14 mouse cellular contexts compared by ENCODE assay signal in genomic region chr2:34084513-34084912, GRCm38 (mm10).
DNase-seq lines count a peak whose midpoint lies in the region; ATAC-seq and TF ChIP-seq lines count a peak whose summit lies in the region.
"Had no signal": no experiment of that assay in that cellular context is flagged by ENCODE, and none has a peak within 500 bp of the region (broad histone marks: within the 10 kb centered on the region; RNA-seq: fewer than 3 reads in every experiment).

No protein-coding gene starts in this region.

- no peaks in the 10 kb centered on the region for H3K27me3 ChIP-seq in neural tube, embryonic 13.5 days
- no peaks in the 10 kb centered on the region; the same call in 1 of the 2 replicates for H3K27me3 ChIP-seq in thymus, adult 2 months (ENCODE audit: control insufficient read depth, insufficient read depth, low read length)
- H3K27me3 ChIP-seq: lung, embryonic 15.5 days; stomach, embryonic 15.5 days had no signal

- H3K4me3 ChIP-seq in neural tube, embryonic 13.5 days, result no peak overlapping the region
- no peak overlapping the region for H3K4me3 ChIP-seq in thymus, adult 2 months (ENCODE audit: control insufficient read depth, insufficient read depth, low read length)
- H3K4me3 ChIP-seq: heart, embryonic 12.5 days; lung, embryonic 15.5 days; stomach, embryonic 15.5 days had no signal

- H3K9ac ChIP-seq in neural tube, embryonic 13.5 days, result no peak overlapping the region
- H3K9ac ChIP-seq: heart, embryonic 12.5 days; lung, embryonic 15.5 days; stomach, embryonic 15.5 days had no signal

- WGBS in neural tube, embryonic 13.5 days, result 52% methylated on average over 1 of the region's 1 CpGs
- WGBS in thymus, adult 2 months, result 94% methylated on average over 1 of the region's 1 CpGs

- no peaks in the 10 kb centered on the region for H3K36me3 ChIP-seq in neural tube, embryonic 13.5 days
- H3K36me3 ChIP-seq in thymus, adult 2 months (ENCODE audit: control insufficient read depth, insufficient read depth, low read length), result no peaks in the 10 kb centered on the region
- H3K36me3 ChIP-seq: heart, embryonic 12.5 days; lung, embryonic 15.5 days; stomach, embryonic 15.5 days had no signal

- TF ChIP-seq POLR2A in thymus, adult 2 months (IDR thresholded peaks at IDR 0.05; ENCODE audit: control insufficient read depth, extremely low read depth, insufficient read depth, low read length, poor library complexity), result no peak

- DNase-seq in right cerebral cortex, adult 18-20 months, result peak; percentile 49
- DNase-seq in right cerebral cortex, postnatal 4 days, result no peak
- DNase-seq in embryo, embryonic 10.5 days (ENCODE audit: low spot score), result peak; percentile 62
- peak; percentile 69 for DNase-seq in layer of hippocampus, adult 11-12 months (ENCODE audit: low spot score)
- DNase-seq in urinary bladder, postnatal 25 days (ENCODE audit: low spot score), result no peak
- no peak for DNase-seq in thymus, adult 2 months
- DNase-seq: adrenal gland, postnatal 10 days; cerebellum, adult 8-10 months; kidney, postnatal 14 days had no signal

- no peak overlapping the region for H3K4me2 ChIP-seq in neural tube, embryonic 13.5 days
- H3K4me2 ChIP-seq: heart, embryonic 12.5 days; lung, embryonic 15.5 days; stomach, embryonic 15.5 days had no signal

- peaks cover 40% of the 10 kb centered on the region for H3K4me1 ChIP-seq in neural tube, embryonic 13.5 days (replicated peaks)
- no peaks in the 10 kb centered on the region for H3K4me1 ChIP-seq in thymus, adult 2 months (replicated peaks; ENCODE audit: control insufficient read depth, insufficient read depth, low read length)
- H3K4me1 ChIP-seq: heart, embryonic 12.5 days; lung, embryonic 15.5 days; stomach, embryonic 15.5 days had no signal

- no peak overlapping the region for H3K27ac ChIP-seq in neural tube, embryonic 13.5 days (replicated peaks)
- no peak overlapping the region for H3K27ac ChIP-seq in thymus, adult 2 months (ENCODE audit: control insufficient read depth, insufficient read depth, low read length)
- H3K27ac ChIP-seq: lung, embryonic 15.5 days; stomach, embryonic 15.5 days had no signal

- 0 out of 2 replicates have a peak, but pooled peaks have one; percentile 44 for ATAC-seq in neural tube, embryonic 13.5 days (ENCODE audit: low read depth)
- ATAC-seq: inflammation-experienced regulatory T-cells, adult 6 months had no signal

- no peak for TF ChIP-seq CTCF in thymus, adult 2 months (IDR thresholded peaks at IDR 0.05; ENCODE audit: borderline replicate concordance, control insufficient read depth, extremely low read depth, insufficient read depth, low read length, poor library complexity)

- H3K9me3 ChIP-seq in neural tube, embryonic 13.5 days, result peaks cover 7% of the 10 kb centered on the region; the same call in 1 of the 2 replicates
- H3K9me3 ChIP-seq: lung, embryonic 15.5 days; stomach, embryonic 15.5 days had no signal

Comparison
In these comparisons a context has a peak if more than half of its experiments do, and no peak if none do; other contexts are left out.
1. DNase-seq: peak in right cerebral cortex, adult 18-20 months (single experiment), embryo, embryonic 10.5 days (single experiment) and layer of hippocampus, adult 11-12 months (single experiment); none in right cerebral cortex, postnatal 4 days (single experiment), urinary bladder, postnatal 25 days (single experiment) and thymus, adult 2 months (single experiment).